Mouse (Mus musculus) intestine, postnatal 0 days (tissue): ENCODE measurements around the gene Cav1. TPM values are rescaled to one million over a fixed set of nuclear protein-coding genes. Genes with fewer than 3 reads are reported as not detected.

Experiments used
- ATAC-seq: fragments of 200-750 bp; cut with Nextera tagmentation; 2 replicates; pipeline ENCODE4 v1.8.0; 2017; ENCODE audit warnings: mild to moderate bottlenecking, moderate TSS enrichment, moderate library complexity
- H3K27ac ChIP-seq: fragments of 300-500 bp; sonication (generic); 2 replicates; pipeline ENCODE4 v1.5.1; 2014; ENCODE audit warnings: mild to moderate bottlenecking, low read depth, low read length, moderate library complexity
- H3K27me3 ChIP-seq: fragments of 300-500 bp; sonication (generic); replicated peaks from 2 replicates; pipeline ENCODE4 v1.6.1; 2014; ENCODE audit warnings: low read length, mixed read lengths; ENCODE audit not compliant: control insufficient read depth, insufficient read depth
- H3K36me3 ChIP-seq: fragments of 300-500 bp; sonication (generic); 2 replicates; pipeline ENCODE4 v1.6.1; 2014; ENCODE audit warnings: mild to moderate bottlenecking, moderate library complexity; ENCODE audit not compliant: control insufficient read depth, insufficient read depth
- H3K4me1 ChIP-seq: fragments of 300-500 bp; sonication (generic); replicated peaks from 2 replicates; pipeline ENCODE4 v1.6.1; 2014; ENCODE audit warnings: antibody characterized with exemption, low read length, mixed read lengths; ENCODE audit not compliant: control insufficient read depth, insufficient read depth
- H3K4me2 ChIP-seq: fragments of 300-500 bp; sonication (generic); replicated peaks from 2 replicates; pipeline ENCODE4 v1.6.1; 2014; ENCODE audit warnings: low read depth, mild to moderate bottlenecking, moderate library complexity
- H3K4me3 ChIP-seq: fragments of 300-500 bp; sonication (generic); 2 replicates; pipeline ENCODE4 v1.5.1; 2014; ENCODE audit warnings: low read depth, low read length
- H3K9ac ChIP-seq: fragments of 300-500 bp; sonication (generic); 2 replicates; pipeline ENCODE4 v1.6.1; 2014; ENCODE audit warnings: mild to moderate bottlenecking, low read depth, low read length
- H3K9me3 ChIP-seq: fragments of 300-500 bp; sonication (generic); 2 replicates; pipeline ENCODE4 v1.6.1; 2016; ENCODE audit warnings: mixed run types; ENCODE audit not compliant: control insufficient read depth
- CTCF ChIP-seq: sonication (generic); IDR thresholded peaks from 2 replicates; pipeline ENCODE4 v1.5.1; 2016; ENCODE audit warnings: low read depth, mild to moderate bottlenecking, control low read depth, antibody characterized with exemption, moderate library complexity
- WGBS: fragments of 180-500 bp; shearing (Covaris S2); extraction: QIAGEN DNeasy Blood & Tissue Kit; methylation state at CpG from one replicate; pipeline ENCODE4 v1.1.7; 2014; 5-methylcytosine and 5-hydroxymethylcytosine counted together
- polyA plus RNA-seq: library from polyadenylated mRNA; unstranded; fragments of >200 nt; fragmentation: Nextera tagmentation; extraction: Ambion mirVana; gene quantifications from 2 replicates; pipeline ENCODE4 v1.2.1, GENCODE M21; 2015

Cav1 gene
- polyA plus RNA-seq, 1 experiment from 2014 or later = 141 TPM

DNA sequence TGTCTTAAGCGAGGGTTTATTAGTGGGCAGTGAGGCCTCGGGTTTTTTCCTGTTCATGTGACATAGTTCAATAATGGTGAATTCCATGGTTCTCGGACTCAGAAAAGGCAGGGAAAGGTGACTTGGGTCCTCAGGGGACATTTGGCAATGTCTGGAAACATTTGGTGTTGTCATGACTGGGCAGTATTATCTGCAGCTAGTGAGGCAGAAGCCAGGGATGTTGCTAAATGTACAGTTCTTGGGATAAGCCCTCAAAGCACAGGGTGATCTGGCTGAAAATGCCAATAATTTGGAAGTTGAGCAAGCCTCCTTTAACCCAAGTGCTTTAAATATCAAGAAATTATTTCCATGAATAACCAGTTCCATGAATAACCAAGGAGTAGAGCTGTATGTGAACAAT is 27.8 kb upstream of the Cav1 start:
- WGBS = 84% methylated on average over 3 of the region's 3 CpGs
- no peak for ATAC-seq
- TF ChIP-seq CTCF = no peak

DNA sequence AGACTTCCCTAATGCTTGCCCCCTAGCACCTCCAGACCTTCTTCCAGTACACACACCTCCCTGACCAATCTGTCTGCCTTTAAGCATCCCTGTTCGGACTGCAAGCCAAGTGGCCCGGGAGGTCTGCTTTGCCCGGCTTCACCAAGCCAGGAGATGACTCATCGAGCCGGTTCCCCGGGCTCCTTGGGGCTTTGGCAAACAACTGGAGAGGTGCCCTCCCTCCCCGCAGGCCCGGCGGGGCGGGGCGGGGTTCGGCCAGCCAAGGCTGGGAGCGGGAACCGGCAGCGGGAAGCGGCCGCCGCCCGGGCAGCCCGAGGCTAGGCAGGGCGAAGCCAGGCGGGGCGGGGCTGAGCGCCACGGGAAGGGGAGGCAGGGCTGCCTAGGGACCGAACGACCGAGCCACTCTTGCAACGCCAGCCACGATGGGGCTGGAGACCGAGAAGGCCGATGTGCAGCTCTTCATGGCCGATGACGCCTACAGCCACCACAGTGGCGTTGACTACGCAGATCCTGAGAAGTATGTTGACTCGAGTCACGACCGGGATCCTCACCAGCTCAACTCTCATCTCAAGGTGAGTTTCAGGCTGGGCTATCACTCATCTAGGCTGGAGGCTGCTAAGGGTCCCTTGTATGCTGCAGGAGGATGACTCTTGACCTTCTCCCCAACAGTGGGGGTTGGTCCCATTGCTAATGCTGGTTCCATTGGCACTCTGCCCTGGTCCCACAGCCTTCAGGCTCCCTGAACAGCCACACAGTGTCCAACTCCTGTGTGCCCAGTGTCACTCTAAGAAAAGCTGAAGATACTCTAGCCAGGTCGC is 25.0 kb upstream of the Cav1 start, which contains the start of gene Cav2:
Cav2 (plus strand) TSS at position 247 of the 818 bp plus-strand sequence.
- 1% methylated on average over 40 of the region's 40 CpGs for WGBS
- peak within 1 kb of the TSS; percentile 46 for H3K4me3 ChIP-seq
- TF ChIP-seq CTCF = no peak
- peak within 1 kb of the TSS; percentile 57 for H3K9ac ChIP-seq
- ATAC-seq = peak; percentile 91
- no peaks in the 10 kb centered on the region for H3K36me3 ChIP-seq
- no peaks in the 10 kb centered on the region for H3K27me3 ChIP-seq
- H3K4me2 ChIP-seq = peak within 1 kb of the TSS; percentile 87
- no peaks in the 10 kb centered on the region for H3K9me3 ChIP-seq
- H3K4me1 ChIP-seq = no peaks in the 10 kb centered on the region; the same call in 1 of the 2 replicates
- H3K27ac ChIP-seq = peak within 1 kb of the TSS; percentile 63; the same call in 1 of the 2 replicates

More for the DNA sequence above, 27.8 kb upstream of the Cav1 start:
- H3K27ac ChIP-seq = no peak overlapping the region
- H3K9ac ChIP-seq = no peak overlapping the region
- no peak overlapping the region for H3K4me2 ChIP-seq
- H3K9me3 ChIP-seq = no peaks in the 10 kb centered on the region
- H3K36me3 ChIP-seq = no peaks in the 10 kb centered on the region
- H3K27me3 ChIP-seq = no peaks in the 10 kb centered on the region
- H3K4me3 ChIP-seq = no peak overlapping the region
- H3K4me1 ChIP-seq = no peaks in the 10 kb centered on the region; the same call in 1 of the 2 replicates

DNA sequence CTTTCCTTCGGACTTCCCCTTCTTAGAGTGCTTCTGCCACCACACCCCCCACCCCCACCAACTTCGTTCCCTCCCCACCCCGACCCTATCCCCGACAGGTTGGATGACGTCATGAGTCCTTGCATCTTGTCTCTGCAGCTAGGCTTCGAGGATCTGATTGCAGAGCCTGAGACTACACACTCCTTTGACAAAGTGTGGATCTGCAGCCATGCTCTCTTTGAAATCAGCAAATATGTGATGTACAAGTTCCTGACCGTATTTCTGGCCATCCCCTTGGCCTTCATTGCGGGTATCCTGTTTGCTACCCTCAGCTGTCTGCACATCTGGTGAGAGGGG is 24.4 kb upstream of the Cav1 start:
- peak overlapping the region; percentile 87 for H3K4me2 ChIP-seq
- H3K9ac ChIP-seq = no peak overlapping the region
- no peaks in the 10 kb centered on the region for H3K27me3 ChIP-seq
- TF ChIP-seq CTCF = no peak
- H3K27ac ChIP-seq = no peak overlapping the region
- peak overlapping the region; percentile 46 for H3K4me3 ChIP-seq
- no peaks in the 10 kb centered on the region for H3K36me3 ChIP-seq
- 27% methylated on average over 8 of the region's 8 CpGs for WGBS
- H3K9me3 ChIP-seq = no peaks in the 10 kb centered on the region
- ATAC-seq = 0 out of 2 replicates have a peak, but pooled peaks have one; percentile 4
- no peaks in the 10 kb centered on the region; the same call in 1 of the 2 replicates for H3K4me1 ChIP-seq

DNA sequence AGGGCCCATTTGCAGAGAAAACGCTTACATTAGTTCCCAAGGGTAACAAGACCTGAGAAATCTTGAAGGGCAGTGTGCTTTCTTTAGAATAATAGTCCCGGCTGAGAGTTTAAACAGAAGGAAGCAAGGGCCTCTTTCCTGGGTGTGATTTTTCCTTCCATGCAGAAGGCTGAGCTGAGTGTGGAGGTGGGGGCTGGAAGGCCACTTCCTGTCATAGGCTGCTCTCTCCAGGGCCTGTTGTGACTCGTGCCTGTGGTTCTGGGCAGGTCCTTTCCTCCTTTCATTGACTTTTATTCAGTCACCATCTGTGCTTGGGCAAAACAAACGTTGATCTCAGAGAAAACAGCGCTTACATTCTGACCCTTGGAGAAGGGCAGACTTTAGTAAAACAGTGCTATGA is 24.0 kb upstream of the Cav1 start:
- Histone ChIP-seq H3K4me2 (peak overlapping the region; percentile 87), H3K27ac (no peak overlapping the region), H3K9ac (no peak overlapping the region), H3K36me3 (no peaks in the 10 kb centered on the region), H3K4me1 (no peaks in the 10 kb centered on the region; the same call in 1 of the 2 replicates), H3K4me3 (peak overlapping the region; percentile 46; the same call in 1 of the 2 replicates), H3K27me3 (no peaks in the 10 kb centered on the region), H3K9me3 (no peaks in the 10 kb centered on the region)
- 53% methylated on average over 5 of the region's 5 CpGs for WGBS
- no peak for ATAC-seq
- no peak for TF ChIP-seq CTCF

DNA sequence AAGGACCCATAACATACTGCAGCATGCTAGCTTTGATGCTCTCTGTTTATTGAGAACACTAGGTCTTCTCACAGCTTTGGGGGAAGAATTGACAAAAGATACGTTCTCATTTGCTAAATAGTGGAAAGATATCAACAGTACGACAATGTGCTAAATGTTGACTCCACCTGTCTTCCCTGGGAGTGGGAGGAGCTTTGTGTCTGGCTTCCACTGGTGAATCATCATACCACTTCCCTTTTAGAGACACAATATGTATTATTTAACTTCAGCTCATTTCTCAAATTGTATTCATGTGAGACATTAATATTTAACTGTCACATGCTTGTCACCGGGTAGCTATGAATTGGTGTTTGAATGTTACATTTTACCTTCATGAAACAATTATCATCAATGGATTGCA is 22.3 kb upstream of the Cav1 start:
- H3K36me3 ChIP-seq = no peaks in the 10 kb centered on the region
- ATAC-seq = no peak
- no peak overlapping the region for H3K9ac ChIP-seq
- H3K9me3 ChIP-seq = no peaks in the 10 kb centered on the region
- no peak for TF ChIP-seq CTCF
- H3K27me3 ChIP-seq = no peaks in the 10 kb centered on the region
- H3K4me2 ChIP-seq = no peak overlapping the region
- H3K4me1 ChIP-seq = no peaks in the 10 kb centered on the region; the same call in 1 of the 2 replicates
- 62% methylated on average over 3 of the region's 3 CpGs for WGBS
- H3K4me3 ChIP-seq = no peak overlapping the region
- H3K27ac ChIP-seq = no peak overlapping the region

DNA sequence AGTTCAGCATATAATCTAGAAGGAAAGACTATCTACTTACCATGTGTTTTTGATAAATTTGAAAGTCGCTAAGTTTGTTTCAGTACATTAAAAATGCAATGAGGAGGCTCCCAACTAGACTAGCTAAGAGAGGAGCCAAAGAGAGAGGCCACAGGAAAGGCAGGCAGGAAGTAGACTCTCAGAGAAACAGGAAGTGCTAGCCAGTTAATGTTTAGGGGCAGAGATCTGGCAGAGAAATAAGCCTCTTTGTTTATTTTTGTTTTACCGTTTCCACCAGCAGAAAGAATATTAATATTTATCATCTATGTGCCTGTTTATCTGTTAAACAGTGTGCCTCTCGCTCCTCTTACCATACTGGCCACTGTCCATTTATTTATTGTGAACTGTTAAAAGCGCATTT is 19.8 kb upstream of the Cav1 start:
- Histone ChIP-seq H3K36me3 (no peaks in the 10 kb centered on the region), H3K27me3 (no peaks in the 10 kb centered on the region), H3K4me3 (no peak overlapping the region), H3K4me1 (no peaks in the 10 kb centered on the region; the same call in 1 of the 2 replicates), H3K27ac (no peak overlapping the region), H3K9ac (no peak overlapping the region), H3K9me3 (no peaks in the 10 kb centered on the region), H3K4me2 (no peak overlapping the region)
- no peak for ATAC-seq
- no peak for TF ChIP-seq CTCF
- WGBS = 56% methylated on average over 4 of the region's 4 CpGs
